Mouse (Mus musculus) adrenal gland, postnatal 4 days (tissue): ENCODE results near the gene Mapk8. TPM values are rescaled to one million over a fixed set of nuclear protein-coding genes. Genes with fewer than 3 reads are reported as not detected.
"Not testable (repeated sequence)": the region's sequence is repeated elsewhere in the genome, so short reads cannot be mapped to it uniquely, and the experiment has no call there.

ENCODE experiments used
- DNase-seq, 2 experiments: peaks; one replicate each; pipeline ENCODE4 v3.0.0; 2021 to 2022; ENCODE audit warnings: low spot score in 2 of 2, mixed read lengths in 2 of 2
- long read RNA-seq, 2 experiments: library from polyadenylated mRNA; stranded (forward); transcript quantifications; one replicate each; pipeline ENCODE4 v2.0.0; 2021
- total RNA-seq, 2 experiments: library from RNA; stranded (reverse); gene quantifications; 2 replicates each; pipeline ENCODE4 v1.2.3; 2021

The Mapk8 gene
- 10 to 100 TPM; 39.8 to 40.2 TPM for total RNA-seq
- long read RNA-seq, experiment 1, partial matches to known transcripts: 0 of 1 reads
- long read RNA-seq, experiment 1, other reads (novel, unspliced or antisense): 1 of 1 reads
- long read RNA-seq, experiment 2, partial matches to known transcripts: 0 of 5 reads
- long read RNA-seq, experiment 2, other reads (novel, unspliced or antisense): 2 of 5 reads

- DNase-seq: peak; percentile 97 to 98
These were observed at the start of gene Mapk8 for GRCm38 (mm10) chr14:33447027-33447569. TSS of gene Mapk8 (minus strand) at chr14:33447158.

GRCm38 (mm10) chr14:33495226-33495625, 48.3 kb upstream of the Mapk8 start:
- no peak for DNase-seq

GRCm38 (mm10) chr14:33487805-33488550, 41.0 kb upstream of the Mapk8 start:
- no peak for DNase-seq

GRCm38 (mm10) chr14:33481991-33482390, 35.0 kb upstream of the Mapk8 start:
- DNase-seq: no peak

- no peak for DNase-seq
These were observed 29.3 kb upstream of the Mapk8 start for GRCm38 (mm10) chr14:33476094-33476760.

- DNase-seq: no peak
These were observed 27.5 kb upstream of the Mapk8 start for GRCm38 (mm10) chr14:33474461-33474860.

- no peak for DNase-seq
These were observed 24.4 kb upstream of the Mapk8 start, which contains the start of gene Frmpd2 for GRCm38 (mm10) chr14:33471331-33471730. TSS of gene Frmpd2 (plus strand) at chr14:33471696.

- DNase-seq: no peak
These were observed 20.8 kb upstream of the Mapk8 start for GRCm38 (mm10) chr14:33467766-33468165.

- no peak for DNase-seq
These were observed 16.7 kb upstream of the Mapk8 start for GRCm38 (mm10) chr14:33463658-33464057.

- no peak for DNase-seq
These were observed 3.4 kb upstream of the Mapk8 start for GRCm38 (mm10) chr14:33450331-33450730.

- no peak for DNase-seq
These were observed 2.4 kb upstream of the Mapk8 start for GRCm38 (mm10) chr14:33449296-33449840.

GRCm38 (mm10) chr14:33448276-33448675, 1.3 kb upstream of the Mapk8 start:
- DNase-seq: no peak

- no peak for DNase-seq
These were observed 366 bp downstream of the Mapk8 start for GRCm38 (mm10) chr14:33446561-33447023.

GRCm38 (mm10) chr14:33445962-33446361, 996 bp downstream of the Mapk8 start:
- DNase-seq: no peak

GRCm38 (mm10) chr14:33443780-33444179, 3.2 kb downstream of the Mapk8 start:
- DNase-seq: no peak

- not testable (repeated sequence) for DNase-seq
These were observed 14.5 kb downstream of the Mapk8 start for GRCm38 (mm10) chr14:33432485-33432884.

- DNase-seq: no peak
These were observed 22.8 kb downstream of the Mapk8 start for GRCm38 (mm10) chr14:33424124-33424523.

GRCm38 (mm10) chr14:33423003-33423402, 24.0 kb downstream of the Mapk8 start:
- no peak for DNase-seq

GRCm38 (mm10) chr14:33418311-33418909, 28.5 kb downstream of the Mapk8 start:
- no peak for DNase-seq

GRCm38 (mm10) chr14:33415746-33416145, 31.2 kb downstream of the Mapk8 start:
- no peak for DNase-seq

- DNase-seq: no peak
These were observed 44.6 kb downstream of the Mapk8 start for GRCm38 (mm10) chr14:33402331-33402730.
